Mouse (Mus musculus) splenic B cell, adult 2 months (primary cell): ENCODE measurements around the gene Pdlim7.

Experiments used
- DNase-seq: peaks from one replicate; pipeline ENCODE4 v3.0.0-alpha.2; 2011; ENCODE audit warnings: low read depth, low spot score
- H3K27me3 ChIP-seq: 2 replicates; pipeline ENCODE4 v1.6.1; 2012; ENCODE audit warnings: mild to moderate bottlenecking, low read length, moderate library complexity, mixed read lengths; ENCODE audit not compliant: control insufficient read depth, poor library complexity, insufficient read depth, severe bottlenecking
- H3K36me3 ChIP-seq: 2 replicates; pipeline ENCODE4 v1.6.1; 2012; ENCODE audit warnings: mild to moderate bottlenecking, low read length, moderate library complexity, mixed read lengths; ENCODE audit not compliant: control insufficient read depth, poor library complexity, insufficient read depth, severe bottlenecking

Gene Pdlim7

DNA sequence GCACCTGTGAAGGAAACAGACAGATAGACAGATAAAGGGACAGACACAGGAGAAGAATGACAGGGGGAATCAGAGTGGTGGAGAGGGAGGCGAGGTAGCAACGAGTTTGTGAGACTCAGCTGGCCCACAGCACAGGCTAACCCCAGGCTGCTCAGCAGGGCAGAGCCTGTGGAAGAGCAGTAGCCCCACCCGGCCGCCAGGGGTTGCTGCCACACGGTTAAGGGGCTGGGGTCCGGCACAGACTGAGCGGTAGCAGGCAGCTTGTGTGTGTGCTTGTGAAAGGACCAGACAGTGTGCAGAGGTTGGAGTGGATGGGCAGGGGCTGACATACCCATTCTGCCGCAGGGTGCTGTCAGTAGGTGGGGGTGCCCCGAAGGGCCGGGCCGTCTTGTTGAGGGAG, 5.6 kb downstream of the Pdlim7 start:
- Histone ChIP-seq H3K27me3 (no peaks in the 10 kb centered on the region), H3K36me3 (peaks cover 11% of the 10 kb centered on the region)

DNA sequence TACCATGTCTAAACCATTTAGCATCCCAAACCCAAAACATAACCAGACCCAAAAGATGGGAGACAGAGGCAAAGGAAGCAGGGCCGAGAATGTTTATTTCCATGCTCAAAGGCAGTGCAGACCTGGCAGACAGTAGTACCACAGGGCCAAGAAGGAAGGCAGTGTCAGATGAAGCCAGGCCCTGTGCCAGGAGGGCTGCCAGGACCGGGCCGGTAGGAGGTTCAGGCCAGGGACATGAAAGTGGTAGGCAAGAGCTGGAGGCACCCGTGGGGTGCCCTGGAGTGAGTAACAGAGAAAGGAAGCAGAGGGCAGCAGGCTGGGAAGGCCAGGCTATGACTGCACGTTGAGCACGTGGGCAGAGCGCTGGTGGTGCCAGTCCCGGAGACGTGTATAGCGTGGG, 6.8 kb downstream of the Pdlim7 start:
- DNase-seq: no peak
- peaks cover 11% of the 10 kb centered on the region for H3K36me3 ChIP-seq

More for the DNA sequence above, 5.6 kb downstream of the Pdlim7 start:
- no peak for DNase-seq

GRCm38 (mm10) chr13:55505810-55506209, 7.7 kb downstream of the Pdlim7 start:
- no peaks in the 10 kb centered on the region for H3K27me3 ChIP-seq
- H3K36me3 ChIP-seq: peaks cover 11% of the 10 kb centered on the region
- DNase-seq: no peak

More for the DNA sequence above, 6.8 kb downstream of the Pdlim7 start:
- no peaks in the 10 kb centered on the region for H3K27me3 ChIP-seq

- no peak for DNase-seq
- H3K27me3 ChIP-seq: no peaks in the 10 kb centered on the region
- H3K36me3 ChIP-seq: peaks cover 11% of the 10 kb centered on the region
Measured at GRCm38 (mm10) chr13:55504390-55504789, 9.1 kb downstream of the Pdlim7 start.

DNA sequence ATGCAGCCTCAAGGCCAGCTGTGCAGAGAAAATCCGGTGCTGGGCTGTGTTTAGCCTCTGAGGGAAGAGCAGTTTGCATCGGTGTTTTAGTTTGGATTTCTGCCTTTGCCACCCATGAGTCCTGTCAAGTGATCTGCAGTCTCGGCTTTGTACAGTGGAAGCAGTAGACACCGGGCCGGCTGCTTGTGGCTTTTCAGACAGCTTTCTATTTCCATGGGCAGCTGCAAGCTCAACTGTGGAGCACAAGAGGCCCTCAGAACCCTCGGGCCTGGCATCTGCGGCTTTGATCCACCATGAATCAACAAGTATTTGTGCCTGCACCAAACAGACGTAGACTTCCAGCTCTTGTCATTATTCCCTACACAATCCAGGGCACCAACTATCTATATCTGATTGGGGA, 11.1 kb downstream of the Pdlim7 start:
- Histone ChIP-seq H3K27me3 (no peaks in the 10 kb centered on the region), H3K36me3 (peaks cover 11% of the 10 kb centered on the region)
- DNase-seq: no peak

DNA sequence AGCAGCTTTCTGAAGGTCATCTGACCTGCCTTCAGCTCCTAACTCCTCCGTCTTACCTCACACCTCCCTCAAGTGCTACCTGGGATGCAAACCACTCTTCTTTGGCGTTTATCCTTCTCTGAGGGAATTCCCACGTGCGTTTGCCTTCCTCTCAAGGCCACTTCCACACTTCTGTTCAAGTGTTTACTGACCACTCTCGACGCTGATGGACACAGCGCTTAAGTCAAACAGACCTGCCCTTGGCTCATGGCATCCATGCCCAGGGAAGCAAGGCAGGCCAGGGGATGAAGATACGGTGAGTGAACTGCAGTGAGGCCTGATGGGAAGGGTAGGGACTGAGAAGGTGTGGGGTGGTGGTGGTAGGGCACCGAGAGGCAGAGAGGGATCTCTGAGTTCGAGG, 12.9 kb downstream of the Pdlim7 start:
- Histone ChIP-seq H3K27me3 (no peaks in the 10 kb centered on the region), H3K36me3 (peaks cover 5% of the 10 kb centered on the region)
- no peak for DNase-seq

- Histone ChIP-seq H3K27me3 (no peaks in the 10 kb centered on the region), H3K36me3 (no peaks in the 10 kb centered on the region; the same call in 1 of the 2 replicates)
- no peak for DNase-seq
Measured at GRCm38 (mm10) chr13:55498906-55499305, 14.6 kb downstream of the Pdlim7 start.

GRCm38 (mm10) chr13:55496661-55497060, 16.8 kb downstream of the Pdlim7 start:
- no peaks in the 10 kb centered on the region; the same call in 1 of the 2 replicates for H3K36me3 ChIP-seq
- no peaks in the 10 kb centered on the region; the same call in 1 of the 2 replicates for H3K27me3 ChIP-seq
- no peak for DNase-seq

DNA sequence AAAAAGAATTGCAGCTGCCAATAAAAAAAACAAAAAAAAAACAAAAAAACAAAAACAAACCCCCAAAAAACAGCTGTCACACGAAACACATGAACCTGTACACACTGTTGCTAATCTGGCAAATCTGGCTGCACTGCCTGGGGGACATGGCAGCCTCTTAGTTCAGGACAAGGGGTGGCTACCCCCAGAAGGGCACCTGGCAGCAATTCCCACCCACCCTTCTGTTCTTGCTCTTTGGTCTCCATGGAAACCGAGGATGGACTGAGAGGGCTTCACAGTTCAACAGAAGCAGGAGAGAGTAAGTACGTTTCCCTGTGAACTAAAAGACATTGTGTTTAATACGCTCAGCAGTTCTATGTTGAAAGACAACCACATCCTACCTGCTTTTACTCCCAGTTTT, 17.8 kb downstream of the Pdlim7 start:
- Histone ChIP-seq H3K27me3 (no peaks in the 10 kb centered on the region; the same call in 1 of the 2 replicates), H3K36me3 (no peaks in the 10 kb centered on the region; the same call in 1 of the 2 replicates)
- DNase-seq: no peak

- no peak for DNase-seq
- no peaks in the 10 kb centered on the region; the same call in 1 of the 2 replicates for H3K27me3 ChIP-seq
- H3K36me3 ChIP-seq: no peaks in the 10 kb centered on the region; the same call in 1 of the 2 replicates
Measured at GRCm38 (mm10) chr13:55494883-55495621, 18.4 kb downstream of the Pdlim7 start.

- no peaks in the 10 kb centered on the region; the same call in 1 of the 2 replicates for H3K36me3 ChIP-seq
- H3K27me3 ChIP-seq: no peaks in the 10 kb centered on the region; the same call in 1 of the 2 replicates
- DNase-seq: no peak
Measured at GRCm38 (mm10) chr13:55494257-55494656, 19.2 kb downstream of the Pdlim7 start.

DNA sequence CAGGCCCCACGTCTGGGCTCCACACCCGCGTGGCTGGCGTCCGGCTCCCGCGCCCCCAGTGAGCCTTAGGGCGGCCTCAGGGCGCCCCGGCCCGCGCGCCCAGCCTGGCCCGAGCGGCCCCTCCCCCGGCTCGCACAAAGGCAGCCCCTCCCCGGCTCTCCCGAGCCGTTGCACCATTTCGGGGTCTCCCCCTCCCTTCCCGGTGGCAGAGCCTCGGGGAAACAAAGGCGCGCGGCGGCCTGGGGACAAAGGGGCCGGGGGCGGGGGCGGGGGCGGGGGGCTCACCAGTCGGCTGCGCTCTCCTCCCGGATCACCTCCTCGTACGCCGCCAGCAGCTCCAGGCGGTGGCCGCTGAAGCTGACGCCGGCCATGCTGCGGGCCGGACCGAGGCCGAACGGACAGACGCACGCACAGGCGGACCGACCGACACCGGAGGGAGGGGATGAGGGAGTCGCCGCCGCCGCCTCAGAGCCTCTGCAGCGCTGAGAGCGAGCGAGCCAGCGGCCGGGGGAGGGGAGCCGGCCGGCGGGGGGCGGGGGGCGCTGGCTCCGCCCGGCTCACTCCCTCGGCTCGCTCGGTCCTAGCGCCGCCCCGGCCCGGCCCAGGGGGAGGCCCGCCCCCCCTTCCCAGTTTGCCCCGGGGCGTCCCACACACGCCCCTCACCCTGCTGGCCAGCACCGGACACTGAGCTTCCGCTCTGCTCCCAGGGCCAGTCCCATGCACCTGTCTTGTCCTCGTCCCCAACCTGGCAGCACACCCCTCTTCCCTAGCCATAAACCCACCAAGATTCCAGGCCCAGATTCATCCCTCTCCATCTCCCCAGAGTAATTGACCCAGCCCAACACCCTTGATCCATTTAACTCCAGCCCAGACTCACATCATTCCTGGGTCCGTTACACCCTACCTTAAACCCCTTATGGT, 25.6 kb downstream of the Pdlim7 start, which contains the start of gene Dbn1:
TSS of gene Dbn1 (minus strand) at position 534 of the 921 bp plus-strand sequence.
- DNase-seq: no peak
- H3K27me3 ChIP-seq: no peaks in the 10 kb centered on the region; the same call in 1 of the 2 replicates
- no peaks in the 10 kb centered on the region for H3K36me3 ChIP-seq

GRCm38 (mm10) chr13:55486916-55487577, 26.4 kb downstream of the Pdlim7 start:
- no peak for DNase-seq
- H3K36me3 ChIP-seq: no peaks in the 10 kb centered on the region
- no peaks in the 10 kb centered on the region; the same call in 1 of the 2 replicates for H3K27me3 ChIP-seq

DNA sequence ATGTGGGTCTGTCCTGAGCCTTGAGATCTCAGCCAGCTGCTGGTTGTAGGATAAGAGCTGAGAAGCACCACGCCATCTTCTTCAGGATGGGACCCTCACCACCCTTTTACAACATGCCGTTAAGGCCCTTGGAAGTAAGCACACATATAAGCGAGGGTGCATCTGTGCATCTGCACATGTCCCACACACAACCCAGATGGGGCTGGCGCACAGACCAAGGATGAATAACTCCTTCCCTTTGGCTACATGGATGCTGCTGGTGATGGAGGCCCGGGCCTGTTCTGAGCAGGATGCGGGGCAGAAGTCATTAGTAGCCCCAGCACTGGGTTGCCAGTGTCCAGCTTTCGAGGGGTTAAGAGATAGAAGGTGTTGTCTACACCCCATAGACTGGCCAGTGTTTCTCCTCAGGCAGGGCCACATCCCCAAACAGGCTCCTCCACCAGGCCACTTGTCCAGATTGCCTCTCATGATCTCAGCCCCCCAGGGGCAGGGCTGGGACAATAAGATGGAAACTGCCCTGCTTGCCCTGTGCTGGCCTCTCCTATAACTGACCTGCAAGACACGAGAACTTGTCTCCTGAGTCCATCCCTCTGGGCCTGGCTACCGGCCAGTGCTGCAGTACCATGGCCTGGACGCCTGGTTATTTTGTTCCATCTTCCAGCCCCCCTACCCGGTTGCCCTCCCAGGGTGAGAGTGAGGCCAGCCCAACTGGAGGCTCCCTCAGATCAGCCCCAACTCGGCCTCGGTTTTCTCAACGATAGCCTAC, 27.3 kb downstream of the Pdlim7 start:
- no peak for DNase-seq
- H3K27me3 ChIP-seq: no peaks in the 10 kb centered on the region; the same call in 1 of the 2 replicates

More for the DNA sequence above, 27.3 kb downstream of the Pdlim7 start:
- no peaks in the 10 kb centered on the region for H3K36me3 ChIP-seq
